Mouse (Mus musculus) liver, adult (tissue): ENCODE measurements around the gene Smg6.

Experiments
- GATA4 ChIP-seq: IDR thresholded peaks from 2 replicates; pipeline ENCODE4 v1.6.1; 2014; ENCODE audit warnings: mild to moderate bottlenecking, low read length; ENCODE audit not compliant: insufficient replicate concordance

Smg6 gene

GRCm38 (mm10) chr11:74973290-74974157, 47.9 kb downstream of the Smg6 start:
- no peak for TF ChIP-seq GATA4

- TF ChIP-seq GATA4, result no peak
Observed at GRCm38 (mm10) chr11:74974615-74975014, 49.0 kb downstream of the Smg6 start.

GRCm38 (mm10) chr11:74976835-74977687, 51.4 kb downstream of the Smg6 start:
- TF ChIP-seq GATA4, result no peak

GRCm38 (mm10) chr11:74981464-74981863, 55.8 kb downstream of the Smg6 start:
- no peak for TF ChIP-seq GATA4

- no peak for TF ChIP-seq GATA4
Observed at GRCm38 (mm10) chr11:74982241-74982640, 56.6 kb downstream of the Smg6 start.

GRCm38 (mm10) chr11:74988162-74988561, 62.5 kb downstream of the Smg6 start:
- TF ChIP-seq GATA4, result no peak

GRCm38 (mm10) chr11:74989047-74989446, 63.4 kb downstream of the Smg6 start:
- TF ChIP-seq GATA4, result no peak

GRCm38 (mm10) chr11:74990501-74990900, 64.9 kb downstream of the Smg6 start:
- no peak for TF ChIP-seq GATA4

GRCm38 (mm10) chr11:74991290-74991689, 65.7 kb downstream of the Smg6 start:
- no peak for TF ChIP-seq GATA4

GRCm38 (mm10) chr11:74992427-74992987, 66.9 kb downstream of the Smg6 start:
- TF ChIP-seq GATA4, result no peak

GRCm38 (mm10) chr11:74994141-74994540, 68.5 kb downstream of the Smg6 start:
- TF ChIP-seq GATA4, result no peak

GRCm38 (mm10) chr11:74994856-74995255, 69.2 kb downstream of the Smg6 start:
- TF ChIP-seq GATA4, result no peak

- no peak for TF ChIP-seq GATA4
Observed at GRCm38 (mm10) chr11:74996482-74996881, 70.9 kb downstream of the Smg6 start.

GRCm38 (mm10) chr11:75000869-75001653, 75.4 kb downstream of the Smg6 start:
- no peak for TF ChIP-seq GATA4

GRCm38 (mm10) chr11:75008270-75008669, 82.6 kb downstream of the Smg6 start:
- no peak for TF ChIP-seq GATA4
